Mouse (Mus musculus) v-Abl transformed pro-B cells (cell line): Measurements from ENCODE around the gene Kctd6.

Source experiments
- in situ Hi-C, 2 experiments: fragments of 400-800 bp; cut with MboI; formaldehyde crosslinking; loops; one replicate each; pipeline ENCODE4 v1.15.1; 2025; ENCODE audit not compliant: unreplicated experiment in 2 of 2

Gene Kctd6

GRCm38 (mm10) chr14:8213803-8214224 is at the start of gene Kctd6:
TSS of gene Kctd6 (plus strand) at chr14:8214140.
- in situ Hi-C loops = loop anchor here (5.0 kb wide), 2 partner anchors 37 to 42 kb away; partner anchors contain the start of gene Pdhb (in 1 of the 2)

GRCm38 (mm10) chr14:8164463-8164862 is 49.5 kb upstream of the Kctd6 start:
- in situ Hi-C loops = loop anchor here in 1 of 2 experiments (5.0 kb wide), 1 partner anchor 72 kb away; no protein-coding TSS in a partner anchor

- in situ Hi-C loops = loop anchor here (5.0 to 10.0 kb wide), 5 partner anchors 40 to 208 kb away; partner anchors contain the start of gene Kctd6 (in 1 of the 2)
Observed at GRCm38 (mm10) chr14:8172507-8173410, 41.2 kb upstream of the Kctd6 start, which contains the start of gene Pdhb. TSS of gene Pdhb (minus strand) at chr14:8173025.

- in situ Hi-C loops = loop anchor here (5.0 to 10.0 kb wide), 5 partner anchors 39 to 209 kb away; partner anchors contain the start of gene Kctd6 (in 1 of the 2)
Observed at GRCm38 (mm10) chr14:8173542-8174250, 40.2 kb upstream of the Kctd6 start.

- in situ Hi-C loops = loop anchor here (5.0 to 10.0 kb wide), 5 partner anchors 38 to 210 kb away; partner anchors contain the start of gene Kctd6 (in 2 of the 2)
Observed at GRCm38 (mm10) chr14:8174634-8175033, 39.3 kb upstream of the Kctd6 start.

GRCm38 (mm10) chr14:8176251-8176650 is 37.7 kb upstream of the Kctd6 start:
- in situ Hi-C loops = loop anchor here (5.0 to 10.0 kb wide), 3 partner anchors 36 to 211 kb away; partner anchors contain the start of gene Kctd6 (in 1 of the 2)

GRCm38 (mm10) chr14:8180371-8181035 is 33.4 kb upstream of the Kctd6 start:
- in situ Hi-C loops = no loop called here

- in situ Hi-C loops = no loop called here
Observed at GRCm38 (mm10) chr14:8183330-8183729, 30.6 kb upstream of the Kctd6 start.

GRCm38 (mm10) chr14:8186278-8187045 is 27.5 kb upstream of the Kctd6 start:
- in situ Hi-C loops = no loop called here

GRCm38 (mm10) chr14:8190556-8190955 is 23.4 kb upstream of the Kctd6 start:
- in situ Hi-C loops = no loop called here

GRCm38 (mm10) chr14:8191331-8191965 is 22.5 kb upstream of the Kctd6 start:
- in situ Hi-C loops = no loop called here

GRCm38 (mm10) chr14:8192727-8193126 is 21.2 kb upstream of the Kctd6 start:
- in situ Hi-C loops = no loop called here

GRCm38 (mm10) chr14:8200769-8201168 is 13.2 kb upstream of the Kctd6 start:
- in situ Hi-C loops = no loop called here

- in situ Hi-C loops = no loop called here
Observed at GRCm38 (mm10) chr14:8201715-8202114, 12.2 kb upstream of the Kctd6 start.

- in situ Hi-C loops = no loop called here
Observed at GRCm38 (mm10) chr14:8206179-8206910, 7.6 kb upstream of the Kctd6 start.

GRCm38 (mm10) chr14:8207105-8207504 is 6.8 kb upstream of the Kctd6 start:
- in situ Hi-C loops = no loop called here

GRCm38 (mm10) chr14:8207543-8207942 is 6.4 kb upstream of the Kctd6 start:
- in situ Hi-C loops = no loop called here

GRCm38 (mm10) chr14:8208876-8209275 is 5.1 kb upstream of the Kctd6 start:
- in situ Hi-C loops = no loop called here
